Mouse (Mus musculus) frontal cortex, postnatal 36 days (tissue): ENCODE data around the gene Mtr.

Experiments used
- DNase-seq, 2 experiments: peaks; one replicate each; pipeline ENCODE4 v3.0.0; 2022; ENCODE audit warnings: low spot score in 2 of 2

The Mtr gene

GRCm38 (mm10) chr13:12257391-12258380, at the start of gene Mtr:
Mtr (minus strand) TSS chr13:12258113.
- DNase-seq: peak; percentile 93 to 95

GRCm38 (mm10) chr13:12307286-12307685, 49.4 kb upstream of the Mtr start:
- DNase-seq: no peak

- no peak for DNase-seq
Measured at GRCm38 (mm10) chr13:12305540-12305939, 47.6 kb upstream of the Mtr start.

- DNase-seq: no peak
Measured at GRCm38 (mm10) chr13:12304991-12305390, 47.1 kb upstream of the Mtr start.

GRCm38 (mm10) chr13:12297777-12298176, 39.9 kb upstream of the Mtr start:
- no peak for DNase-seq

DNA sequence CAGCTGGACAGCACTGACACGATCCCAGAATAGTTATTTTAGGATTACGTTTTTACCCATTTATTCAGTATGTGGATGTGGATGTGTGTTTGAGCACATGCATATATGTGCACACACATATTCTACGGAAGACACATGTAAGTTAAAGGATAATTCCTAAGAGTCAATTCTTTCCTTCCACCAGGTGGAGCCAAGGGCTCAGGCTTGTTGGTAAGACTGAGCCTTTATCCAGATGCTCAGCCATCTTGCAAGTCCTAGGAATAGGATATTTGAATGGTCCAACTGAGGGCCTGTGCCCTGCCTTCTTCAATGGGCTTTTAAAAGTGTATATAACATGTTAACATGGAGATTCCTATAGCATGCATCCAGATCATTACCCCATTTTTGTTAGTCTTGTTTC, 38.8 kb upstream of the Mtr start:
- peak; percentile 21 to 81 for DNase-seq

DNA sequence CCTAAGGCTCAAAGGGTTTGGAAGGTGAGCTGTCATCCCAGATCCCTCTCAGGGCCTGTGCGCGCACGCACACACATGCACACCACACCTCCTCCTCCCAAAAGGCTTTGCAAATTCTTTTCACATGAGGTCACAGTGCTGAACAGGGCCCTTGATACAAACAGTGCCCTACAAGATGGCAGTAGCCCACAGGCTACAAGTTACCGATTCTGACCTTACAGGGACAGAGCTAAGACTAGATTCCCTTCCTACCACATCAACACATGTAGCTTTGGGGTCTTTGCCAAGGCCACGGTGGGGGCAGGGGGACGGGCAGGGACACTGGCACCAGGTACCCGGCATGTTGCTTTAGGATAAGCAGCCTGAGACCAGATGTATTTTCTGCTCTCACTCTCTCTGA, 35.9 kb upstream of the Mtr start:
- no peak for DNase-seq

- no peak for DNase-seq
Measured at GRCm38 (mm10) chr13:12290700-12291099, 32.8 kb upstream of the Mtr start.

GRCm38 (mm10) chr13:12284528-12284927, 26.6 kb upstream of the Mtr start:
- no peak for DNase-seq

- no peak for DNase-seq
Measured at GRCm38 (mm10) chr13:12283826-12284225, 25.9 kb upstream of the Mtr start.

DNA sequence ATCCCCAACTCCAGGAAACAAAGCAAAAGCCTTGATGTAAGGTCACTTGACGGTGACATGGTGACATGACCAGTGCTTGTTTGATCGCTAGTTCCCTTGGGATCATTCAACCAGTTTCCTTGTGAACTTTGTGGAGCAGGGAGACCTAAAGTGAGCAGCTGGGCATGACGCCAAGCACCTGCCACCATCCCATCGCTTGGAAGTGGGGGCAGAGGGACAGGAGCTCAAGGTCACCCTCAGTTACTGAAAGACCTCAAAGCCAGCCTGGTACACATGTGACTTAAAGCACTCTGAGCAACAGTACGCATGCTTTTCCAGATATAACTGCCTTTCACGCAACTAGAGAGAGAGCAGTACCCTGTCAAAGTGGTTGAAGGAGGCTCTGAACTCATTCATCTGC, 16.8 kb upstream of the Mtr start:
- DNase-seq: no peak

- DNase-seq: no peak
Measured at GRCm38 (mm10) chr13:12274220-12274619, 16.3 kb upstream of the Mtr start.

DNA sequence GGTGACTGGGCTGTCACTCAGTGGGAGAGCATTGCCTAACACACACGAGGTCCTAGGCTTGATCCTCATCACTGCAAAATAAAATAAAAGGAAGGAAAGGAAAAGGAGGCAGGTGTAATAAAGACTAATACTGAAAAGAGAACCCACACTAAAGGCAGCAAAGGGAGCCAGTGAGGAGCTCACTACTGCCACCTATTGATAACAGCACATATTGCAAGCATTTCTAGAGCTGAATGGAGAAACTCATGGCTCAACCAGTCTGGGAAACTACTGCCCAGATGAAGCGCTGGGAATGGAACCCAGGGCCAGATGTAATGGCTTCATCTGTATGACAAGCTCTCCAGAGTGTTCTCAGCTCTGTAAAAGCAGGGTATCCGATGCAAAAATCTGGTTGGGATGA, 15.0 kb upstream of the Mtr start:
- DNase-seq: peak; percentile 20 to 70

- no peak for DNase-seq
Measured at GRCm38 (mm10) chr13:12267971-12268370, 10.1 kb upstream of the Mtr start.

DNA sequence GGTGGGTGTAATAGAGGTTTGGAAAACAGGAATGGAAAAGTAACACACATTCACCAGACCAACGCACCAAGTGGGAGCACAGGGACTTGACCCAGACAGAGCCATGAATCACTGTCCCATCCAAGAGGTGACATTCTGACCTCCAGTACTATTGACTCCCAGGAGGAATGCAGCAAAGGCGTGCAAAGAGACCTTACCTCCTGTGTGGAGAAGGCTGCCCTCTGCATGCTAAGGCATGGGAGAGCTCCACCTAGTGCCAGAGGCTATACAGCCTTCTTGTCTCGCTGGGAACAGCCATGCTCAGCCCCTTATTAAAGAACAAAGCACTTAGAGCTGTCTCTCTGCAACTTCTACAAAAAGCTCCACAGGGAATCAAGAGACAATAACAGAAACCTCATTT, 9.2 kb upstream of the Mtr start:
- no peak for DNase-seq

DNA sequence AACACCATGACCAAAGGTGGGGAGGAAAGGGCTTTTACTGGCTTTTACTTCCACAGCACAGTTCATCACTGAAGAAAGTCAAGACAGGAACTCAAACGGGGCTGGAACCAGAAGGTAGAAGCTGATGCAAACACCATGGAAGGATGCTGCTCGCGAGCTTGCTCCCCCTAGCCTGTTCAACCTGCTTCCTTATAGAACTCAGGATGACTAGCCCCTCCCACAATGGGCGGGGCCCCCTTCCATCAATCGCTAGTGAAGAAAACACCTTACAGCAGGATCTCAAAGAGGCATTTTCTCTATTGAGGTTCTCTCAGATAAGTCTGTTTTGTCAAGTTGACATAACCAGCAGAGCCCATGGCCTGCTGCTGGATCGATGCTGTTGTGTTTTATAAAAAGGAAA, 6.1 kb upstream of the Mtr start:
- no peak for DNase-seq

DNA sequence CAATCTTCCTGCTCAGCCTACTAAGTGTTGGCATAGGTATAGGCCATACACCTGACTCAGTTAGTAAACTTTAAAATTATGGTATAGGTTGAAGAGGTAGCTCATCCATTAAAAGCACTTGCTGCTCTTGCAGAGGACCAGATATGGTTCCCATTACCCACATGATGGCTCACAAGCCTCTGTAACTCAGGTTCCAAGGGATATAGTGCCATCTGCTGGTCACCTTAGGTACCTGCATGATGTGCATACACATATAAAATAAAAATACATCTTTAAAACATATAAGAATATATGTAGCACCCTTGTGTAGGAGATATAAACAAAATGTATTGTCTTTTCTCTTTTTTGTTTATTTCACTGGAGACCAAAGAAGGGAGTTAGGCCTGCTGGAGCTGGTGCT, 3.6 kb upstream of the Mtr start:
- no peak for DNase-seq

- DNase-seq: no peak
Measured at GRCm38 (mm10) chr13:12256871-12257390, 982 bp downstream of the Mtr start.

DNA sequence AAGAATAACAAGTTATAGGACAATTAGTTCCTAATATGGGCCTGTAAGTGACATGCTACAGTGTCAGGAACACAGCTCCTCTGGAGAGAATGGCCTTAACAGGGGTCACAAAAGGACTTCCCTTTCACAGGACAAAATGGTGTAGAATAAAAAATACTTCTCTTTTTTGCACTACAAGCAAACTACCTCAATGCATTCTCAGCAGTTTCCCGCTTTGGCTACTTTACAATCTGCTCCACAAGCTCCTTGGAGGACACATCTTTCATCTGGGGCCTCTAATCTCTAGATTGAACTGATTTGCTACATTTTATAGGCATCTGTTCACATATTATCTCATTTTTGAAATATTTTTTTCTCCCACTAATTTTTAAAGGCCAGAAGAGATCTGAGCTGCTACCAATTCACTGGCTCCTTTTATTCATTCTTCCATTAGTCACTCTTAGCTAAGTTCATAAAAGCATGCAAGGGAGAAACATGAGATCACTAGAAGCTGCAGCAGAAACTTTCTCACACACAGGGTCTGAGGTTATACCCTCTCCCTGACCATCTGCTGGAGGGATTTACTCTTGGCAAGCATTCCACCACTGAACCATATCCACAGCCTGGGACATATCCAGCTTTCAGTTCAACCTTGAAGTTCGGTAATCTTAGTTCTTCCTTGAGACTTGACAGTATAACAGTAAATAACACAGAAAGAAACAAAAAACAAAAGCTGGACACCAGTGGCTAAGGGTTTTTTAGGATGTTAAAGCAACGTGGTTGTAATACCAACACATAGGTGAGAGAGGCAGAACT, 1.8 kb downstream of the Mtr start:
- no peak for DNase-seq

- no peak for DNase-seq
Measured at GRCm38 (mm10) chr13:12250496-12250895, 7.4 kb downstream of the Mtr start.

DNA sequence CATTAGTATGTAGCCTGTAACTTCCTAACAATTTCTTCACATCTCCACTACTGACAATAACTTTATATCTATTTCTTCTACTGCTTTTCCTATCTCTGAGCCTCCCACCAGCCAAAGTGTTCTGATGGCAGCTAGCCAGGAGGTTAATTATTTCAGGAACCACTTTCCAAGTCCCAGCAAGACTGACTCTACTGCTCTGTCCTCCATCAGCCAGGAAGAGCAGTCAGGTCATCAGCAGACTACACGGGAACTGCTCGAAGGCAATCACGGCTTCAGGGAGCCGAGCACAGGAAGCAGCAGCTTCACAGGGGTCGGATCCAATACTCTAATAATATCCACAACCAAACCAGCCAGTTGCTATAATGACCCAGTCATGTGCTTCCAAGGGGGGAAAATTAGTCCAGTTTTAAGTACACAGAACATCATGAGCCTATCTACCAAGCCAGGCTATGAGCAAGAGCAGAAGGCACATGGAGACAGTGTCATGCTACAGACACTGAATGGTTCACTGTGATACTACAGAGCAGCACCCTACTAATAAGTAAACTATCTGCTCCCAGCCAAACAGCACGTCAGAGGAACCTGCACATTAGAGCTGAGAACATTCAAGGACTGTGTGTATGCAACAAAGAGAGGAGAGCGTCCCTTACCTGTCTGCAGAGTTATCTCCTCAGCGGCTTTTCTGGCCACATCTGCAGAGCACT, 8.6 kb downstream of the Mtr start:
- DNase-seq: no peak

- no peak for DNase-seq
Measured at GRCm38 (mm10) chr13:12245938-12246337, 12.0 kb downstream of the Mtr start.
